Mouse (Mus musculus): ENCODE data around the gene Il4ra.

Il4ra gene

DNA sequence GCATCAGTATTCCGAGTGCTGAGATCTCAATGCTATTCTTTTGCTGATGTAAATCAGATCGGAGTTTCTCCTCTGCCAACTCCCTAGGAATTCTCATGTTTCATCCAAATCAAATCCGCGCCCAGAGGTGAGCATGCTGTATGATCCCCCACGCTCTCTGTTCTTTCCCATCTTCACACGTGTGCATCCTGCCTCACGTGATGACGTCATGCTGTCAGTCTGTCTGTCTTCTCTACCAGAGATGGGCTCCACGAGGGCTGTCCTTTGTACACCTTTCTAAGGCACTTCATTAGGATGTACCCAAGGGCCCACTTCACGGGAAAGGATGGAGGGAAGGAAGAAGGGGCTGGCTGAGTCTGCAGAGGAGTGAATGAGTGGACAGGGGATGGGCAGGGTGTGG lies 48.2 kb downstream of the Il4ra start:
- no peak for DNase-seq (ENCODE audit: low spot score)

DNA sequence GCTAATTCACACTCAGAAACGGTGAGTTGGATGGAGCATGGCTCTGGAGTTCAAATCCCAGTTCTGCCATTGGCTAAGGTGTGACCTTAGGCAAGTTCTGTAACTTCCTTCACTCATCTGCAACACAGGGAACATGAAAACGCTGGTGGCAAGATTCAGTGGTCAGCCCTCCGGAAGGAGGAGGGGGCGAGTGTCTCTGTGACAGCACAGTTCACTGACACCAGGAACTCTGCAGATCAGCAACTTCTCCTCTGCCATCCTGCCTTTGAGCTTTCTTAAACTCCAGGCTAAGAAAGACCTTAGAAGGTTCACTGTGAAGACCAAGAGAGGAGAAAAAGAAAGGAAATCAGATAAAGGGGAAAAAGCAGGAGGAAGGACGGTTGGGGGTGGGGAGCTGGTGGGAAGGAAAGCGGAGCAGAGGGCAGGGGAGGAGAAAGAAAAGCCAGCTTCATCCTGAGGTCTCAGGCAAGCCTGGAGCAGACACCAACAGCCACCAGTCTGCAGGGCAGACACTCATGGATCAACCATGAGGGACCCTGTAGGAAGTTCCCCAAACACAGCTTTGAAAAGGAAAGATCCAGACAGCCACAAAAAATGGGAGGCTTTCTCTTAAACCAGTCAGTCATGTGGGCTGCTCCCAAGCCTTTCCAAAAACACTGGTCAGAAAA lies 48.8 kb downstream of the Il4ra start:
- no peak for DNase-seq (ENCODE audit: low spot score)

DNA sequence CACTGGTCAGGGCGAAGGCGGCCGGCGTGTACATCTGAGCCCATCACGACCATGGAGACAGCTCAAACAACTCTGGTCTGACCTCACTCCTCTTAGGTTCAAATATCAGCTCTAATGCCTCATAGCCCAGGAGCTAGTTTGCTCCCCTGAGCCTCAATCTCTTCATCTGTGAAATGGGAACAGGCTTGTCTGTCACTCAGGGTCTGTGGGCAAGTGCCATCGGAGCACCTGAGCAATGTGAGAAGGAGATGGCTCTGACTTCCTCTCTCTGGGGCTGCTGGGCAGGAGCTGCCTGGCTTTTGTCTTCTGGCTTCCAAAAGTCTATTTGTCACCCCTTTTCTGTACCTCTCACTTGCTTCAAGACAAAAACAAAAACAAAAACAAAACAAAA lies 49.4 kb downstream of the Il4ra start:
- no peak for DNase-seq (ENCODE audit: low spot score)

DNA sequence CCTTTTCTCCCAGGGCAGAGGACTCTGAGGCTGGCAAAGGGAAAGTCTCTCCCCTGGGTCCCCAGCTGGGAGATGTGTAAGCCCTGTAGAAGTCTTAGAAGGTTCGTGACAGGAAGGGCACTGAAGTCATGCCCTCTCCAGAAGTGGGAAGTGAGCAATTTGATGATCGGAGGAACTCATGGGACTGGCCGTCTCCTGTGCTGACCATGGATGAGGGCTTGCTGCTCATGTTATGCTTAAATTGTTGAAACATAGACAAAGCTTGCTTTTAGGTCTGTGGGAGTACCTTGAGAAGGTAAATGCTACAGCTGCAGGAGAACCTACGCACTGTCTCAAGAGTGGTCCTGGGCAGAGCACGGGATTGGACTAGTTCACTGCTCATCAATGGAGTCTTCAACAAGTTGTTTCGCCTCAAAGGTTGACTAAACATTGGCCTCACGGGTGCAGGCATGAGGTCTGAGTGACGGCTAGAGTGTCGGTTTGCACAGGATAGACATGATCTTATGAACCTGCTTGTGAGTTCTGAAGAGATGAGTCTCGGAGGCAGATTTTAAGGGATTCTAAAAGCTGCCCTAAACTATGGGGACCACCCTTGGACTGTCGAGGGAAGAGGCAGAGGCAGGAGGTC lies 50.0 kb downstream of the Il4ra start:
- no peak for DNase-seq (ENCODE audit: low spot score)

DNA sequence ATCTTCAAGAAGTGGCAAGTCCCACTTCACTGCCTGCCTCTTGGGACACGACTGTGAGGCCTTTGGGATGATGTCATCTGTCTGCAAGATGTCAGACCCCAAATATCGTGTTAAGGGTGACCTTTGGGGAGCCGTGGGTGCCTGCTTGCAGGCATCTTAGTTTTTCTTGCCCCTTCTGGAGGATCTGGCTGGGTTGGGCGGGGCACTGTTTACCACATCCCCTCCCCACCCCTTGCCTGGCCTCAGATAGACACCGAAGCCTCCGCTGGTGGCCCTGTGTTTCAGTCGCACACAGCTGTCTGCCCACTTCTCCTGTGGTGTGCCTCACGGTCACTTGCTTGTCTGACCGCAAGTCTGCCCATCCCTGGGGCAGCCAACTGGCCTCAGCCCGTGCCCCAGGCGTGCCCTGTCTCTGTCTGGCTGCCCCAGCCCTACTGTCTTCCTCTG lies 51.3 kb downstream of the Il4ra start, which contains the start of gene Il21r:
Il21r (plus strand) TSS at position 245 of the 447 bp plus-strand sequence.
- no peak for DNase-seq (ENCODE audit: low spot score)

DNA sequence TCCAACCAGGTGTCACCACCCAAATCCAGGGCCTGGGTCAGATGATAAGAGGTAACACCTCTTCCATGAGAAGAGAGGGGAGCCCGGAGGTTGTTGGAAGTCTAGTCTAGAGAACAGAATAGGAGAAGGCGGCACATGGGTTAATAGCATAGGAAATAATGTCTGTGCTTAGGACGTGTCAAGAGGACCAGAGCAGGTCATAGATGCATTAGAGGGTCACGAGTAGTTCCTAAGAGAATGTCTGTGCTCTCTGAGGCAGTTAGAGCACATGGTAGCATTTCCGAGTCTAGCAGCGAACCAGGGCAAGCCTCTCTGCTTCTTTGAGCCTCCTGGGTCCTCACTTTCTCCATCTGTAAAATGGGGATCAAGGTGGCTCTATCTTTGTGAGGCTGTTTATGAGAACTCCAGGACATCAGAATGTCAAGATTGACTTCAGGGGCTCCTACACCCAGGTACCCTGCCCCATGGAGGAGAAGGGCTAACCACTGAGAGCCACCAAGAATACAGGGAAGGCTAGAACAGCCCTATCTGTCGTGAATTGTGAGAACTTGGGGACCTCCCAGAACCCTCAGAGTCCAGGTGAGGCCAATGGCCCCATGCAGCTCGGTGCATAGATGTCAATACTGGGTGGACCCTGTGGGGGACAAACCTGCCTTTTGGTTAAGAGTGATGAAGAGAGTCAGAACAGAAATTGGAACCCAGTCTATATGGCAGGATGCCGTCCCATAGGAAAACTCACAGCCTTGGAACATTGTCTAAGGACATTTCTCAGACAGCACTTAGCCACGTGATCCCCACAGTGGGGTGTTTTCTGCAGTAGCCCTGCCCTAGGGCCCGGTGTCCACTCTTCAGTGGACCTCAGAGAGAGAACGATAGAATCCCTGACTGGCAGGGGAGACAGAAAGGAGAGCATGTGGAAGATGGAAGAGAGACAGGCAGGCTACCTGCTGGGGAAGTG lies 52.7 kb downstream of the Il4ra start:
- no peak for DNase-seq (ENCODE audit: low spot score)

DNA sequence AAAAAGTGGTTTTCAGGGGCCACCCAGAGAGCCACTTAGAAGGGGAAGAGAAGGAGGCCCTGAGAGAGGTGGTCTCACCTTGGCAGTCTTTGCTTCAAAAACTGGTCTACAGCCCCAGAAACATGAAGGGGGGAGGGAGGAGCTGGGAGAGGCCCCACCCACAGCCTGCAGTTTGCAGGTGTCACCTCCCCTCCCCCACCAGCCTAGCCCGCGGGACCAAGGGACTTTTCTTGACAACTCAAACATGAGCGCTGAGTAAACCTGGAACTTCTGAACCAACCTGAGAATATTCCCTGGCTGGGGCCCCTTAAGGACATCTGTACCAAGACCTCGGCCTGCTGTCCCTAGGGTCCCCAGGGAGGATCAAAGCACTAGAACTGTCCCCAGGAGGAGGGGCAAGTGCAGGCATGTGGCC lies 53.8 kb downstream of the Il4ra start:
- no peak for DNase-seq (ENCODE audit: low spot score)

DNA sequence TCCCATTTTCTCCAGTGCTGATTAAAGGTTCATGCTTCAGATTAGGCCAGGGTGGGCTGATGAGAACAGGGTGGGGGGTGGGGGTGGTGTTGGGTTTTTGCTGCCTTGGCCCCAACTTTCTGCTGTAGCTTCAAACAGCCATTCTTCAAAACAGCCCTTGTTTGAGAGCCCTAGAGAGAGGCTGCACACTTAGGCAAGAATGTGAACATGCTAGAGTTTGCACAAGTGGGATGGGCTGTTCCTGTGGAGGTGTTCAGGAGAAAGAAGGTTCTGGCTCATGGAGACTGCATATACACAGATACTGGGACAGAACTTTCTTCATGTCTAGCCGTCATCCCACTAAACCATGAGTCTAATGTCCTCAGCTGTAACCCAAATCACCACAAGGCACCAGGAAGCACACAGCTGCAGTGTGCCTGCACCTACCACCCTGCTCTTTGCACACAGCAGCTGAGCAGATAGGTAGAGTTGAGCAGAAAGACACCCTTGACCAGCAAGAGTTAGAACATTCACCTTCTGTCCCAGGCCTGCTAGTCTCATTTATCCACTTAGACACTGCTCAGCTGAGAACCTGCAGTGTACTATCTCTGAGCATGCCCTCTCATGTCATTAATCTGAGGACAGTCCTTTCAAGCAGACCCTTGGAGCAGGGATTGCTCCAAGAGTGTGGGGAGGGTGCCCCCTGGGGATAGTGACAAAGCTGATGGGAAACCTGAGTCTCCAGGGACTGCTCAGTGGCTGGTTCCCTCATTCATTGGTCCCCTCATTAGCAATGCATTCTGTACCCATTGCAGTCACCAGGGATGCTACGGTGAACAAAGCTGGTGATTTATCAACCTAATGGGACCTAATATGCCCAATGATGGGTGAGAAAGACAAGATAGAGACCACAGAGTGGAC lies 54.6 kb downstream of the Il4ra start:
- DNase-seq (ENCODE audit: low spot score): no peak

DNA sequence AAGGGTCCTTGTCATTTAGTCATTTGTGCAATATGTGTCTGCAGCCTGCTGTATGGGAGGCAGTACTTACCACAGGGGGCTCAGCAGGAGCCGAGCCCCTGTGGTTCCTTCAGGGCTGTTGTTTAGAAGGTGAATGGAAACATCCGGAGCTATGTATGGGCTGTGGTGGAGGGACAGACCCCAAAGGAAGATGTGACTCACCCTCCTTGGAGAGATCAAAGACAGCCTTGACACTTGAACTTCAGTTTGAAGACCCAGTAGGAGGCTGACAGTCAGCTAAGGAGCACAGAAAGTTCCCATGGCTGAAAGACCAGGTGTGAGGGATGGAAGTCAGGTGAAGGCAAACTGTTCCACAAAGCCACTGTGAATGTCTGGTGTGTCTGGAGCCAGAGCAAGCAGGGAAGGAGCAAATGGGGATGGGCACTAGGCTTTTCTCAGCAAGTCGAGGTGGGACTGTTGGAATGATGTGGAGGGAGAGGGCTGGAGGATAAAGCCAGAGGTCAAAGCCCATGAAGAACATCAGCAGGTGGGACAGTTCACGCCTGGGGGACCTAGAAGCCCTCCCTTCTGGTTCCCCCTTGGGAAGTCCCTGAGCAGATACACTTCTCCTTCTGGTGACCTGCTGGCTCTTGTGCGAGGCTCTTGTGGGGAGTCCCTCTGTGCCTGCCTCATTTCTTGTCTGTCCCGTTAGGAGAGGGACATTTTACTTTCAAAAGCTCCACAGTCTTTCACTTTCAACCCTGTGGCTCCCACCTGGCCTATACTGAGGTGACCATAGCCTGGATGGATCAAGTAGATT lies 55.7 kb downstream of the Il4ra start:
- DNase-seq (ENCODE audit: low spot score): no peak

DNA sequence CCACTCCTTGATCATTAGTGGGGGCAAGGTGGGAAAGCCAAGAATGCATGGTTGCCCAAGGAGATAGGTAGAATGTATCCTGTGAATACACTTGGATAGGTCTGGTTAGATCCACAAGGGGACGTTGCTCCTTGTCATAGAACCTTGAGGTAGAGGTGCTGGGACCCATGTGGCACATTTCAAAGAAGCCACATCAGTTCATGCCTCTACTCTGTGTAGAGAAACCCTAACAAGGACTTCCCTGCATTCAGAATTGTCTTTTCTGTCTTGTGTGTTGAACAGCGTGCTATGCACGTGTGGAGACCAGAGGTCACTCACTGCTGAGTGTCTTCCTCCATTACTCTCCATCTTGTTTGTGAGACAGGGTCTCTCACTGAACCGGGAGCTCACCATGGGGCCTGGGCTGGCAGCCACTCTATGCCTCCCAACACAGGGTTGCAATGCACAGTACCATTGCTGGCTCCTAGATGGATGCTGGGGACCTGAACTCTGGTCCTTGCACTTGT lies 56.3 kb downstream of the Il4ra start:
- DNase-seq (ENCODE audit: low spot score): no peak

DNA sequence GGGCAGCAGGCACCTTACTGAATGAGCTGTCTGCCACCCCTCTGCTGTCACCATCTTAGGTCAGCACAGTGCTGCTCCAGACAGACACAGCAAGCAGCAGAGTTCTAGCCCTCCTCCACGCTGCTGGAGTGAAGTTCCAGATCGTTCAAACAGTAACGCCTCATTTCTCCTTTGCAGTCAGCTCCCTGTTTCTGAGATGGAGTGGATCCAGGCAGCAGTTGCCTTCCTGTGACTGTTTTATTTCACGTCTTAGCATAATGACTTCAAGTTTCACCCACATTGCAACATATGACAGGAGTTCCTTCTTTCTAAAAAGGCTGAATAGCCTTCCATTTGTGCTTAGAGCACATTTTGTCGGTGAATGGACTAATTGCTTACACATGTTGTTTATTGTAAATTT lies 61.7 kb downstream of the Il4ra start:
- no peak for DNase-seq (ENCODE audit: low spot score)

DNA sequence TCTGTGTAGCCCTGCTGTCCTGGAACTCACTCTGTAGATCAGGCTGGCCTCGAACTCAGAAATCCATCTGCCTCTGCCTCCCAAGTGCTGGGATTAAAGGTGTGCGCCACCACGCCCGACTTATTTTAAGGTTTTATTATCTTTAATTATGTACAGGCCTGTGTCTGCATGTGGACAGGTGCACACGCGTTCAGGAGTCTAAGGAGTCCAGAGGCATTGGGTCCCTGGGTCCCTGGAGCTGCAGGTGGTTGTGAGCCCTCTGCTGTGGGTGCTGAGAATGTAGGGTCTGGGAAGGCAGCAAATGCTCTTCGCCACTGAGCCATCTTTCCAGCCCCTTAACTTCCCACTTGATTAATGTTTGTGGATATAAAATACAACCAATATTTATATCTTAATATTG lies 63.5 kb downstream of the Il4ra start:
- no peak for DNase-seq (ENCODE audit: low spot score)

DNA sequence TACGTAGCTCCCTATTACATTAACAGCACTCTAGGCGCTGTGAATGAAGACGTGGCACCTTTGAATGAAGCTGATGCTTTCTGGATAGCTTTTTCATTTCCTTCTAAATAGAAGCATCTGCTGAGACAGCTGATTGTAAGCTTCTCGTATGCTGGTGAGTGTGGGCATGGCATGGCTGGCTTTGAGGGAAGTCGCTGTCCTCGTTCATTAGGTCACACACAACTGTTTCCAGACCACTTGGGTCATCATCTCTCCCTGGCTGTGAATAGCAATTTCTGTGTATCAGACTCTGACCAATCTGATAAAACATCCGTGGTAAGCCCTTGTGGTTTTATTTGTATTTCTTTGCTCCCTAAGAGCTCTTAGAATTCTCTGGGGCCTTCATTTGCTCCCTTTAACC lies 66.1 kb downstream of the Il4ra start:
- no peak for DNase-seq (ENCODE audit: low spot score)

DNA sequence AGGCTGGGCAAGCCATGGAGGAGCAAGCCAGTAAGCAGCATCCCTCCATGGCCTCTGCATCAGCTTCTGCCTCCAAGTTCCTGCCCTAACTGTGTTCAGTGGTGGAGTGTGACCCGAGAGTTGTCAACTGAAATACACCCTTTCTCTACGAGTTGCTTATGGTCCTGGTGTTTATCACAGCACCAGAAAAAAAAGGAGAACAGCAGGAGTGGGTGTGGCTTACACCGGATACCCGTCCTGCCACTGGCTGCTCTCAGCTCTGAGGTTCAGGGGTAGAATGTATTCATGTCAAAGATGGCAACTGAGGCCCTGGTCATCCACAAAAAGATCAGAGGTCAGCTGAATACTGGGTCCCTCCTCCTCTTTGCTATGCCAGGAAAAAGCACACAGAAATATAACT lies 68.2 kb downstream of the Il4ra start:
- no peak for DNase-seq (ENCODE audit: low spot score)

DNA sequence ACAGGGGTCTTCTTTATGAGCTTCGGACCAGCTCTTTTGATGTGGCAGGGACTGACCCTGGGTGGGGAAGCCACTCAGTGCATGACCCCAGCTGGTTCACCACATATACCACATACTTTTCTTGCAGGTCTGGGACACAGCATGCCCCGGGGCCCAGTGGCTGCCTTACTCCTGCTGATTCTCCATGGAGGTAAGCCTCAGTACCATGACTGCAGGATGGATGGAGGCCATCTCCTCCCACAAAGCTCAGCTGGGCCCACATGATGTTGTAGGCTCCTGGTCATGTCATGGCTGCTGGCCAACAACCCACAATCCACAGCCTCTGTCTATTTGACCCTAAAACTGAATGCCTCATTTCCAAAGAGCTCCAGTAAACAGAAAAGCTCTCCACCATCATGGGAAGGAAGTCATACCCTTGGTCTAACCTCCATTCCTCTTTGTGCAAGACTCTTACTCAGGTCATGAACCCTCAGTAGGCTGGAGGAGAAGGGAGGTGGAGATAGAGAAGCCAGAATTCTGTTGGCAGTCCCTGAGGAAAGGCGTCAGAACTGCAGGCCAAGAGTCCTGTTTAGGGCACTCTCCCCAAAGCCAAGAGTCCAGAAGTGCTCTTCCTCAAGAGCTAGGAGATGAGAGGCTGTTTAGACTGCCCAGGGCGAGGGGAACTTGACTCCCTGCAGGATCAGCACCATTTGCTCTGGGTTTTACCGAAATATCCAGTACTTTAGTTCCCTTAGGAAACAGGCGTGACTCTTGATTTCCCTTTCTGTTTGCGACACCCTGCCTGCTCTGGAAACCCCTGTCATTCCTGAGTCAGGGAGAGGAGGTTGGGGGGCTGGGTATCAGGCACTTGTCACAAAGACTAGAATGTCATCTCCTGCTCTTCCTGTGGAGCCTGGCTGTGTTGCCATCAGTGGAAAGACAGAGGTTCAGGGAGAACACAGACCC lies 71.1 kb downstream of the Il4ra start:
- no peak for DNase-seq (ENCODE audit: low spot score)

DNA sequence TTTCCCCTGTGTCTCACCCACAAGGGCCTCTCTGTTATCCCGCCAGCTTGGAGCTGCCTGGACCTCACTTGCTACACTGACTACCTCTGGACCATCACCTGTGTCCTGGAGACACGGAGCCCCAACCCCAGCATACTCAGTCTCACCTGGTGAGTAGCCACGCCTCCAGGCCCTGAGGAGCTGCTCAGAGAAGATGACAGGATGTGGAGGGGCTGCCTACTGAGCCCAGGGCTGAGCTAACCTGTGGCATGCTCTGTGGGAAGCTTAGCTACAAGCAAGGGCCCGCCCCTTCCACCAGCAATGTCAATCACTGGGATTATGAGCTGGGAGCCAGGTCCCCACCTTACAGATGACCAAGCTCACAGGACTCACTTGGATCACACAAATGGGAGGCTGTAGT lies 73.3 kb downstream of the Il4ra start:
- no peak for DNase-seq (ENCODE audit: low spot score)

DNA sequence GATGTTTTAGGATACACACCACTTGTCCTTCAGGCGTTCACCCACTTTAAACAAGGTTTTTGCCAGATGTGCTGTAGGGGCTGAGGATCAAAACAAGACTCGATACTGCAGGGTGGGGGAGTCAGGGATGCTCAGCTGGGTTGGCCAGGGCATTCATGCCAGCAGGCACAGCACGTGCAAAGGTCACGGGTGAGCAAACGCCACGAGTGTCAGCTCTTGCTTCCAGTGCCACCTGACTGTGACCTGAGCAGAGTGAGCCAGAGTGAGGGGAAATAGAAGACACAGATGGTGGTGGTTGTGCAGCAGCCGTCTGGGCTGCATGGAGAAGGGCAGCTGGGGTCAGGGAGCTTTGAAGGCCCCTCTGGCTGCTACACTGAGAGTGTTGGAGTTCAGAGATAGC lies 73.9 kb downstream of the Il4ra start:
- no peak for DNase-seq (ENCODE audit: low spot score)
